In genomic region chr16:25523621-25524020, GRCm38 (mm10) we compare ENCODE assay signal across 17 mouse cellular contexts.
"Had no signal": no experiment of that assay in that cellular context is flagged by ENCODE, and none has a peak within 500 bp of the region (broad histone marks: within the 10 kb centered on the region; RNA-seq: fewer than 3 reads in every experiment).

No protein-coding gene starts in this region.

- H3K9me3 ChIP-seq: kidney, embryonic 15.5 days; limb, embryonic 12.5 days; limb, embryonic 15.5 days; midbrain, embryonic 12.5 days; midbrain, embryonic 15.5 days; stomach, embryonic 15.5 days had no signal

- ATAC-seq: liver, postnatal 0 days; lung, postnatal 0 days; midbrain, embryonic 15.5 days had no signal

- H3K9ac ChIP-seq: kidney, embryonic 15.5 days; limb, embryonic 12.5 days; limb, embryonic 15.5 days; liver, embryonic 14.5 days; liver, postnatal 0 days; lung, embryonic 14.5 days; midbrain, embryonic 12.5 days; midbrain, embryonic 15.5 days; stomach, embryonic 15.5 days had no signal

- H3K4me3 ChIP-seq: kidney, embryonic 15.5 days; limb, embryonic 12.5 days; limb, embryonic 15.5 days; midbrain, embryonic 12.5 days; midbrain, embryonic 15.5 days; myocyte; stomach, embryonic 15.5 days had no signal

- H3K4me2 ChIP-seq: kidney, embryonic 15.5 days; limb, embryonic 12.5 days; limb, embryonic 15.5 days; liver, embryonic 11.5 days; lung, embryonic 14.5 days; midbrain, embryonic 12.5 days; midbrain, embryonic 15.5 days; stomach, embryonic 15.5 days had no signal

- H3K4me1 ChIP-seq: kidney, embryonic 15.5 days; limb, embryonic 12.5 days; limb, embryonic 15.5 days; midbrain, embryonic 12.5 days; midbrain, embryonic 15.5 days; stomach, embryonic 15.5 days had no signal

- H3K36me3 ChIP-seq: kidney, embryonic 15.5 days; limb, embryonic 12.5 days; limb, embryonic 15.5 days; midbrain, embryonic 12.5 days; midbrain, embryonic 15.5 days; stomach, embryonic 15.5 days had no signal

- H3K27ac ChIP-seq: kidney, embryonic 15.5 days; limb, embryonic 12.5 days; limb, embryonic 15.5 days; liver, embryonic 14.5 days; macrophage; midbrain, embryonic 12.5 days; midbrain, embryonic 15.5 days; stomach, embryonic 15.5 days had no signal

- H3K27me3 ChIP-seq: kidney, embryonic 15.5 days; limb, embryonic 12.5 days; limb, embryonic 15.5 days; midbrain, embryonic 12.5 days; midbrain, embryonic 15.5 days; stomach, embryonic 15.5 days had no signal

- DNase-seq: kidney, adult 11 months; kidney, postnatal 10 days; left cerebral cortex, postnatal 4 days; liver, postnatal 0 days; lung, embryonic 14.5 days; thymus, postnatal 36 days had no signal
